Mouse (Mus musculus) forebrain, embryonic 10.5 days (tissue): Measurements from ENCODE around the gene Bbs4. TPM values are rescaled to one million over a fixed set of nuclear protein-coding genes. Genes with fewer than 3 reads are reported as not detected.

Experiments used
- polyA plus RNA-seq: library from polyadenylated mRNA; unstranded; fragments of >200 nt; fragmentation: Nextera tagmentation; extraction: Ambion mirVana; gene quantifications from 2 replicates; pipeline ENCODE4 v1.2.1, GENCODE M21; 2016

The Bbs4 gene
- polyA plus RNA-seq, 1 experiment from 2014 or later: 20.2 TPM

Other genes starting within 250 kb of the Bbs4 start
- 34.7 and 40.9 TPM in 2 replicates for gene Adpgk, start 62.0 kb downstream of the Bbs4 start, polyA plus RNA-seq
- gene Arih1, start 133.1 kb upstream of the Bbs4 start, polyA plus RNA-seq: 17.3 and 17.8 TPM in 2 replicates
- gene Hexa, start 186.0 kb upstream of the Bbs4 start, polyA plus RNA-seq: 41.8 and 42.9 TPM in 2 replicates
- gene Tmem202, start 186.3 kb upstream of the Bbs4 start, polyA plus RNA-seq: not detected in 2 replicates
- 1.3 and 3.1 TPM in 2 replicates for gene Celf6, start 224.4 kb upstream of the Bbs4 start, polyA plus RNA-seq